Mouse (Mus musculus) megakaryocyte, embryonic 14.5 days (primary cell): ENCODE results near the gene Tmpo. TPM values are rescaled to one million over a fixed set of nuclear protein-coding genes. Genes with fewer than 3 reads are reported as not detected.

ENCODE experiments used
- H3K27me3 ChIP-seq: replicated peaks from 2 replicates; pipeline ENCODE3; 2012; ENCODE audit warnings: inconsistent platforms
- H3K36me3 ChIP-seq: replicated peaks from 2 replicates; pipeline ENCODE3; 2012; ENCODE audit warnings: low read length, inconsistent platforms, mixed read lengths
- H3K4me1 ChIP-seq: 2 replicates; pipeline ENCODE4 v1.6.1; 2012; ENCODE audit warnings: inconsistent platforms
- H3K4me3 ChIP-seq: replicated peaks from 2 replicates; pipeline ENCODE3; 2012; ENCODE audit warnings: moderate library complexity, mild to moderate bottlenecking, inconsistent platforms
- H3K9me3 ChIP-seq: 2 replicates; pipeline ENCODE4 v1.6.1; 2012; ENCODE audit warnings: inconsistent platforms
- FLI1 ChIP-seq: IDR thresholded peaks from 2 replicates; pipeline ENCODE4 v1.6.1; 2012; ENCODE audit warnings: low read length, inconsistent platforms, mixed read lengths
- GATA1 ChIP-seq: IDR thresholded peaks from 3 replicates; pipeline ENCODE4 v1.6.1; 2012; ENCODE audit warnings: mixed read lengths, low read length, inconsistent platforms, borderline replicate concordance
- polyA plus RNA-seq: library from polyadenylated mRNA; stranded (reverse); fragments of >175 nt; gene quantifications from 2 replicates; pipeline ENCODE4 v1.2.3, GENCODE M21; 2012; ENCODE audit warnings: low replicate concordance; ENCODE audit not compliant: insufficient read depth

The Tmpo gene
- polyA plus RNA-seq, 1 experiment, result 51.4 TPM

- Histone ChIP-seq H3K4me3 (no peak overlapping the region), H3K9me3 (no peaks in the 10 kb centered on the region), H3K36me3 (peaks cover 80% of the 10 kb centered on the region), H3K4me1 (peaks cover 49% of the 10 kb centered on the region), H3K27me3 (no peaks in the 10 kb centered on the region)
- TF ChIP-seq FLI1 (no peak), GATA1 (no peak)
These were observed 19.0 kb downstream of the Tmpo start for GRCm38 (mm10) chr10:91162077-91162476.

GRCm38 (mm10) chr10:91161006-91161405 lies 20.1 kb downstream of the Tmpo start:
- peaks cover 42% of the 10 kb centered on the region for H3K4me1 ChIP-seq
- H3K9me3 ChIP-seq, result no peaks in the 10 kb centered on the region
- no peak overlapping the region for H3K4me3 ChIP-seq
- H3K27me3 ChIP-seq, result no peaks in the 10 kb centered on the region
- TF ChIP-seq FLI1, result no peak
- no peak for TF ChIP-seq GATA1
- peaks cover 90% of the 10 kb centered on the region for H3K36me3 ChIP-seq

- H3K36me3 ChIP-seq, result peaks cover 99% of the 10 kb centered on the region
- peaks cover 31% of the 10 kb centered on the region for H3K4me1 ChIP-seq
- H3K9me3 ChIP-seq, result no peaks in the 10 kb centered on the region
- TF ChIP-seq GATA1 (no peak), FLI1 (no peak)
- H3K4me3 ChIP-seq, result no peak overlapping the region
- H3K27me3 ChIP-seq, result no peaks in the 10 kb centered on the region
These were observed 22.7 kb downstream of the Tmpo start for GRCm38 (mm10) chr10:91158442-91158841.

- no peaks in the 10 kb centered on the region for H3K9me3 ChIP-seq
- H3K27me3 ChIP-seq, result no peaks in the 10 kb centered on the region
- H3K4me1 ChIP-seq, result peaks cover 11% of the 10 kb centered on the region; the same call in 1 of the 2 replicates
- TF ChIP-seq GATA1, result no peak
- TF ChIP-seq FLI1, result no peak
- no peak overlapping the region for H3K4me3 ChIP-seq
- H3K36me3 ChIP-seq, result peaks cover 99% of the 10 kb centered on the region
These were observed 24.8 kb downstream of the Tmpo start for GRCm38 (mm10) chr10:91156338-91156737.

GRCm38 (mm10) chr10:91153894-91154503 lies 27.1 kb downstream of the Tmpo start:
- Histone ChIP-seq H3K36me3 (peaks cover 99% of the 10 kb centered on the region), H3K4me3 (no peak overlapping the region), H3K9me3 (no peaks in the 10 kb centered on the region), H3K4me1 (peaks cover 11% of the 10 kb centered on the region; the same call in 1 of the 2 replicates), H3K27me3 (no peaks in the 10 kb centered on the region)
- TF ChIP-seq GATA1 (no peak), FLI1 (no peak)

- peaks cover 15% of the 10 kb centered on the region for H3K4me1 ChIP-seq
- H3K4me3 ChIP-seq, result no peak overlapping the region
- TF ChIP-seq FLI1, result no peak
- no peak for TF ChIP-seq GATA1
- H3K27me3 ChIP-seq, result no peaks in the 10 kb centered on the region
- H3K9me3 ChIP-seq, result no peaks in the 10 kb centered on the region
- peaks cover 53% of the 10 kb centered on the region for H3K36me3 ChIP-seq
These were observed 35.7 kb downstream of the Tmpo start for GRCm38 (mm10) chr10:91145413-91145812.

GRCm38 (mm10) chr10:91143313-91144230 lies 37.5 kb downstream of the Tmpo start:
- H3K27me3 ChIP-seq, result no peaks in the 10 kb centered on the region
- peaks cover 27% of the 10 kb centered on the region for H3K4me1 ChIP-seq
- peaks cover 35% of the 10 kb centered on the region for H3K36me3 ChIP-seq
- TF ChIP-seq FLI1, result no peak
- no peak for TF ChIP-seq GATA1
- no peaks in the 10 kb centered on the region for H3K9me3 ChIP-seq
- H3K4me3 ChIP-seq, result no peak overlapping the region

GRCm38 (mm10) chr10:91142654-91143191 lies 38.4 kb downstream of the Tmpo start:
- TF ChIP-seq FLI1, result no peak
- TF ChIP-seq GATA1, result no peak
- Histone ChIP-seq H3K4me3 (no peak overlapping the region), H3K36me3 (peaks cover 26% of the 10 kb centered on the region), H3K27me3 (no peaks in the 10 kb centered on the region), H3K4me1 (peaks cover 35% of the 10 kb centered on the region), H3K9me3 (no peaks in the 10 kb centered on the region)

GRCm38 (mm10) chr10:91141564-91141963 lies 39.6 kb downstream of the Tmpo start:
- TF ChIP-seq FLI1 (no peak), GATA1 (no peak)
- Histone ChIP-seq H3K4me1 (peaks cover 42% of the 10 kb centered on the region), H3K9me3 (no peaks in the 10 kb centered on the region), H3K4me3 (no peak overlapping the region), H3K36me3 (peaks cover 15% of the 10 kb centered on the region), H3K27me3 (no peaks in the 10 kb centered on the region)

- TF ChIP-seq GATA1 (no peak), FLI1 (no peak)
- Histone ChIP-seq H3K4me1 (peaks cover 42% of the 10 kb centered on the region), H3K4me3 (no peak overlapping the region), H3K36me3 (no peaks in the 10 kb centered on the region), H3K9me3 (no peaks in the 10 kb centered on the region), H3K27me3 (no peaks in the 10 kb centered on the region)
These were observed 41.9 kb downstream of the Tmpo start for GRCm38 (mm10) chr10:91139148-91139766.
